Mouse (Mus musculus) brown adipose tissue, adult 24 weeks (tissue): ENCODE data around the gene Rinl. TPM values are rescaled to one million over a fixed set of nuclear protein-coding genes. Genes with fewer than 3 reads are reported as not detected.

Experiments
- H3K27ac ChIP-seq: fragments of 200-500 bp; replicated peaks from 2 replicates; pipeline ENCODE4 v1.5.1; 2012; ENCODE audit warnings: low read depth, mild to moderate bottlenecking, low read length
- H3K4me1 ChIP-seq: fragments of 200-500 bp; 2 replicates; pipeline ENCODE4 v1.6.1; 2012; ENCODE audit warnings: low read length, mixed read lengths; ENCODE audit not compliant: control insufficient read depth, insufficient read depth, insufficient read length
- H3K4me3 ChIP-seq: fragments of 200-500 bp; 2 replicates; pipeline ENCODE4 v1.5.1; 2012; ENCODE audit warnings: low read depth, mild to moderate bottlenecking, low read length, moderate library complexity; ENCODE audit not compliant: insufficient read depth
- polyA plus RNA-seq: library from polyadenylated mRNA; stranded (reverse); fragments of >200 nt; gene quantifications from 2 replicates; pipeline ENCODE4 v1.2.4, GENCODE M21; 2012; ENCODE audit not compliant: missing spikeins, insufficient read depth, insufficient read length

Gene Rinl
- polyA plus RNA-seq = 2.5 and 4.6 TPM in 2 replicates

GRCm38 (mm10) chr7:28788307-28789195 is at the start of gene Rinl:
Gene Rinl, plus strand, starts transcription at chr7:28788969.
- Histone ChIP-seq H3K4me1 (0 out of 2 replicates have a peak, but pooled peaks cover 5% of the 10 kb centered on the region), H3K27ac (no peak within 1 kb of the TSS; the same call in 1 of the 2 replicates), H3K4me3 (no peak within 1 kb of the TSS)

- Histone ChIP-seq H3K4me1 (no peaks in the 10 kb centered on the region), H3K27ac (no peak overlapping the region), H3K4me3 (no peak overlapping the region)
These were observed 48.9 kb upstream of the Rinl start for GRCm38 (mm10) chr7:28739829-28740228.

- Histone ChIP-seq H3K4me3 (peak overlapping the region; percentile 83), H3K4me1 (no peaks in the 10 kb centered on the region), H3K27ac (peak overlapping the region; percentile 69; the same call in 1 of the 2 replicates)
These were observed 47.8 kb upstream of the Rinl start for GRCm38 (mm10) chr7:28740949-28741348.

- Histone ChIP-seq H3K4me3 (peak overlapping the region; percentile 83), H3K4me1 (no peaks in the 10 kb centered on the region), H3K27ac (peak overlapping the region; percentile 69)
These were observed 47.4 kb upstream of the Rinl start for GRCm38 (mm10) chr7:28741368-28741708.

- peak within 1 kb of the TSS; percentile 93 for H3K27ac ChIP-seq
These were observed 46.9 kb upstream of the Rinl start, which contains the start of the genes Mrps12 and Sars2 for GRCm38 (mm10) chr7:28741709-28742438. Gene Mrps12, minus strand, starts transcription at chr7:28741820. Gene Sars2, plus strand, starts transcription at chr7:28741992.

GRCm38 (mm10) chr7:28749935-28750334 is 38.8 kb upstream of the Rinl start:
- H3K4me3 ChIP-seq = no peak overlapping the region
- H3K27ac ChIP-seq = no peak overlapping the region

More at GRCm38 (mm10) chr7:28741709-28742438, 46.9 kb upstream of the Rinl start, which contains the start of the genes Mrps12 and Sars2:
- peak within 1 kb of the TSS; percentile 83 for H3K4me3 ChIP-seq
- H3K4me1 ChIP-seq = no peaks in the 10 kb centered on the region

GRCm38 (mm10) chr7:28756079-28756478 is 32.7 kb upstream of the Rinl start, which contains the start of gene Ccer2:
Gene Ccer2, plus strand, starts transcription at chr7:28756174.
- H3K4me3 ChIP-seq = no peak within 1 kb of the TSS
- H3K27ac ChIP-seq = no peak within 1 kb of the TSS
- no peaks in the 10 kb centered on the region for H3K4me1 ChIP-seq

More at GRCm38 (mm10) chr7:28749935-28750334, 38.8 kb upstream of the Rinl start:
- no peaks in the 10 kb centered on the region for H3K4me1 ChIP-seq

- H3K27ac ChIP-seq = no peak overlapping the region
- H3K4me1 ChIP-seq = no peaks in the 10 kb centered on the region
- H3K4me3 ChIP-seq = no peak overlapping the region
These were observed 30.1 kb upstream of the Rinl start for GRCm38 (mm10) chr7:28758623-28759022.

GRCm38 (mm10) chr7:28761907-28762306 is 26.9 kb upstream of the Rinl start:
- H3K4me3 ChIP-seq = no peak overlapping the region
- peaks cover 6% of the 10 kb centered on the region for H3K4me1 ChIP-seq
- no peak overlapping the region for H3K27ac ChIP-seq

GRCm38 (mm10) chr7:28765211-28765610 is 23.6 kb upstream of the Rinl start:
- H3K4me3 ChIP-seq = peak overlapping the region; percentile 93
- no peak overlapping the region for H3K27ac ChIP-seq
- peaks cover 6% of the 10 kb centered on the region for H3K4me1 ChIP-seq

- H3K4me3 ChIP-seq = peak within 1 kb of the TSS; percentile 93
- peaks cover 6% of the 10 kb centered on the region for H3K4me1 ChIP-seq
- no peak within 1 kb of the TSS for H3K27ac ChIP-seq
These were observed 22.4 kb upstream of the Rinl start, which contains the start of gene Sirt2 for GRCm38 (mm10) chr7:28766173-28766879. Gene Sirt2, plus strand, starts transcription at chr7:28766735.

- peaks cover 6% of the 10 kb centered on the region for H3K4me1 ChIP-seq
- H3K4me3 ChIP-seq = peak overlapping the region; percentile 69
- H3K27ac ChIP-seq = no peak overlapping the region
These were observed 21.9 kb upstream of the Rinl start for GRCm38 (mm10) chr7:28766910-28767309.

GRCm38 (mm10) chr7:28767462-28767965 is 21.3 kb upstream of the Rinl start, which contains the start of gene Nfkbib:
Gene Nfkbib, minus strand, starts transcription at chr7:28767512.
- peaks cover 6% of the 10 kb centered on the region for H3K4me1 ChIP-seq
- peak within 1 kb of the TSS; percentile 93 for H3K4me3 ChIP-seq
- H3K27ac ChIP-seq = no peak within 1 kb of the TSS

GRCm38 (mm10) chr7:28769414-28769958 is 19.3 kb upstream of the Rinl start:
- peaks cover 6% of the 10 kb centered on the region for H3K4me1 ChIP-seq
- no peak overlapping the region for H3K4me3 ChIP-seq
- no peak overlapping the region for H3K27ac ChIP-seq
